Mouse (Mus musculus) cortical plate, adult 2 months (tissue): ENCODE data around the gene Timm44.

Experiments
- CTCF ChIP-seq: fragments of 200-500 bp; IDR thresholded peaks from 2 replicates; pipeline ENCODE4 v1.5.1; 2011; ENCODE audit warnings: mild to moderate bottlenecking, control low read depth, low read length; ENCODE audit not compliant: insufficient read depth; ENCODE audit errors: extremely low read depth
- POLR2A ChIP-seq: fragments of 200-500 bp; IDR thresholded peaks from 2 replicates; pipeline ENCODE4 v1.6.1; 2011; ENCODE audit warnings: mild to moderate bottlenecking, low read length, control low read depth; ENCODE audit not compliant: insufficient read depth; ENCODE audit errors: extremely low read depth

GRCm38 (mm10) chr8:4213210-4214005 is 62.3 kb downstream of the Timm44 start:
- TF ChIP-seq CTCF = no peak
- no peak for TF ChIP-seq POLR2A
